Mouse (Mus musculus) thymus, adult 2 months (tissue): ENCODE measurements around the gene Map1b. TPM values are rescaled to one million over a fixed set of nuclear protein-coding genes. Genes with fewer than 3 reads are reported as not detected.

Source experiments
- DNase-seq: peaks from one replicate; pipeline ENCODE4 v3.0.0; 2021
- H3K27ac ChIP-seq: fragments of 200-500 bp; 2 replicates; pipeline ENCODE4 v1.5.1; 2012; ENCODE audit warnings: low read length, control low read depth; ENCODE audit not compliant: control insufficient read depth, insufficient read depth
- H3K27me3 ChIP-seq: fragments of 200-500 bp; 2 replicates; pipeline ENCODE4 v1.6.1; 2012; ENCODE audit warnings: mild to moderate bottlenecking, low read length, moderate library complexity, mixed read lengths; ENCODE audit not compliant: control insufficient read depth, insufficient read depth
- H3K36me3 ChIP-seq: fragments of 200-500 bp; 2 replicates; pipeline ENCODE4 v1.6.1; 2012; ENCODE audit warnings: mild to moderate bottlenecking, low read length, moderate library complexity; ENCODE audit not compliant: control insufficient read depth, insufficient read depth
- H3K4me1 ChIP-seq: fragments of 200-500 bp; replicated peaks from 2 replicates; pipeline ENCODE4 v1.6.1; 2012; ENCODE audit warnings: low read length; ENCODE audit not compliant: control insufficient read depth, insufficient read depth
- H3K4me3 ChIP-seq: fragments of 200-500 bp; 2 replicates; pipeline ENCODE4 v1.5.1; 2012; ENCODE audit warnings: mild to moderate bottlenecking, low read length, control low read depth, moderate library complexity; ENCODE audit not compliant: control insufficient read depth, insufficient read depth
- CTCF ChIP-seq: fragments of 200-500 bp; IDR thresholded peaks from 2 replicates; pipeline ENCODE4 v1.5.1; 2012; ENCODE audit warnings: mild to moderate bottlenecking, control low read depth, low read length, moderate library complexity, borderline replicate concordance; ENCODE audit not compliant: control insufficient read depth, poor library complexity, insufficient read depth; ENCODE audit errors: extremely low read depth
- POLR2A ChIP-seq: fragments of 200-500 bp; IDR thresholded peaks from 2 replicates; pipeline ENCODE4 v1.6.1; 2012; ENCODE audit warnings: mild to moderate bottlenecking, low read length, control low read depth, moderate library complexity; ENCODE audit not compliant: control insufficient read depth, poor library complexity, insufficient read depth; ENCODE audit errors: extremely low read depth
- WGBS: fragments of 180-500 bp; shearing (Covaris S2); methylation state at CpG from one replicate; pipeline ENCODE4 v1.1.7; 2018; 5-methylcytosine and 5-hydroxymethylcytosine counted together
- polyA plus RNA-seq: library from polyadenylated mRNA; depleted of rRNA; stranded (reverse); fragments of >200 nt; gene quantifications from 2 replicates; pipeline ENCODE4 v1.2.3, GENCODE M21; 2012

Gene Map1b
- polyA plus RNA-seq, 1 experiment = 0.92 TPM

DNA sequence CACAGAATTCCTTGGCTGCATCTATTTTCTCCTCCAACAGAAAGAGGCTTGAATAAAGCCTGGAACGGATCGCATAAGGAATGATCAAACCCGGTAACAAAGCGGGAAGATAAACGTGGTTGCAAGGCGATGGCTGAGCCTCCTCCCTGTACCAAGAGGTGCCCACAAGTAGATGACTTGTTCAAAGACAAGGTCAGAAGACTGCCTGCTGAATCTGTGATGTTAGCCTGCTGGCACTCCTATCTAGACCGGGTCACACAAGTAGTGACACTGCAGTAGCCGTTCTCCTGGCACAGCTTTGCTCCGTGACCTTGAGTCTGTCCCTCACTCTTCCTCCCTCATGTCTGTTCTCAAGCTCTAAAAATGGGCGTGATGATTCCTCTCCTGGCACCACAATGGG lies 2.4 kb downstream of the Map1b start:
- TF ChIP-seq CTCF (no peak), POLR2A (no peak)
- no peak for DNase-seq

DNA sequence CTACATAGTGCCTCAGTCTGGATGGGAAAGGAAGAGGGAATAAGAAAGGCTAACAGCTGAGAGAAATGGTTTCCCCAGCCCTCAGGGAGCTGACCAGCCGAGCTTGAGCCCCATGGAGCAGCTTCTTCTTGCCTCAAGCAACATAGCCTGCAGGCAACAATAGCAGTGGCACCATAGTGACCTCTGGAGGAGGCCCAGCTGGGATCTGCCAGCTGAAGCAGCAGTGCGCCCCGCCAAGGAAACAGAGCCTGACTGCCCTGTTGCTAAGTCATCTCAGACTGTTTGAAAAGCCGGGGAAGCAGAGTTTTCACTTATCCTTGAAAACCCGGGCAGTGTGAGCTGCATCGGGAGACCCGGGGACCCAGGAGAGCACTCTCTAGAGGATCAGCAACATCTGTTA lies 3.2 kb downstream of the Map1b start:
- no peak for DNase-seq
- 9% methylated on average over 7 of the region's 7 CpGs for WGBS

More for the DNA sequence above, 2.4 kb downstream of the Map1b start:
- Histone ChIP-seq H3K27ac (no peak overlapping the region), H3K4me1 (peaks cover 14% of the 10 kb centered on the region), H3K27me3 (peaks cover 21% of the 10 kb centered on the region), H3K4me3 (no peak overlapping the region), H3K36me3 (no peaks in the 10 kb centered on the region)
- 61% methylated on average over 10 of the region's 10 CpGs for WGBS

DNA sequence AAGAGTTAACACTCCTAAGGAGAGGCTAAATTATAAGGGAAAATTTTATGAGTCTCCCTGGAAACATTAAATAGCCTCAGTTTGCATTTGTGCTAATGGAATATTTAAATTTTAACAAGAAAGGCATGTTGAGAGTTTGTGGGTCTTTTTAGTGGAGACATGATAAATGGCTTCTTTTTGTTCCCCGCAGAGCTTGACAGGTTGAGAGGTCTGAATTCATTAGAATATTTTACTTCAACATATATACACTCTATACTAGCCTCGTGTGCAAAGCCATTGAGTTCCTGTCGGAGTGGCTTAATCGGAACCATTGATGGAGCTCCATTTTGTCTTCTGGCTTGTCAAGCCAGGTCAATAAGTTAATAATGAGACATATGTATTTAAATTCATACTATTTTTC lies 6.4 kb downstream of the Map1b start:
- H3K27ac ChIP-seq = no peak overlapping the region
- no peak for DNase-seq
- 95% methylated on average over 4 of the region's 4 CpGs for WGBS
- H3K4me1 ChIP-seq = 0 out of 2 replicates have a peak, but pooled peaks cover 1% of the 10 kb centered on the region
- H3K36me3 ChIP-seq = no peaks in the 10 kb centered on the region
- no peak for TF ChIP-seq CTCF
- no peak for TF ChIP-seq POLR2A
- no peak overlapping the region for H3K4me3 ChIP-seq
- peaks cover 13% of the 10 kb centered on the region for H3K27me3 ChIP-seq

More for the DNA sequence above, 3.2 kb downstream of the Map1b start:
- TF ChIP-seq CTCF (no peak), POLR2A (no peak)
- Histone ChIP-seq H3K4me1 (peaks cover 14% of the 10 kb centered on the region), H3K36me3 (no peaks in the 10 kb centered on the region), H3K4me3 (no peak overlapping the region), H3K27ac (no peak overlapping the region), H3K27me3 (peaks cover 21% of the 10 kb centered on the region)

DNA sequence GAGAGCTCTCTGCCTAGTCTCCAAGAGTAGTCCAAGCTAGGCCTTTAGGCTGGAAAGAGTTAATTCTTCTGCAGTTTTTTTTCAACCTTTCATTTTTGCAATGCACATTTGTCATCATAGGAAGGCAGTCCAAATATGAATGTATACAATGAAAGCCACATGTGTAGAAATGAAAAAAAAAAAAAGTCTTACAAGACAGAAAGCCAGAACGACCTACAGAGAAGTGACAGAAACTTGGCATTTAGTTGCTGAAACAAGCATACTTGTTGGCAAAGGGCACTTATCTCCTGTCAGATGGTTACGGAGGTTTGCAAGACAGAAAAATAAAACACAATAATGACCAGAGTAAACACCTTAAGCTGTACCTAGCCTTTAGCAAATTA lies 9.8 kb downstream of the Map1b start:
- Histone ChIP-seq H3K36me3 (no peaks in the 10 kb centered on the region), H3K27me3 (no peaks in the 10 kb centered on the region), H3K4me3 (no peak overlapping the region), H3K4me1 (peaks cover 10% of the 10 kb centered on the region), H3K27ac (no peak overlapping the region)
- no peak for DNase-seq
- 45% methylated on average over 2 of the region's 2 CpGs for WGBS
- TF ChIP-seq POLR2A (no peak), CTCF (no peak)

DNA sequence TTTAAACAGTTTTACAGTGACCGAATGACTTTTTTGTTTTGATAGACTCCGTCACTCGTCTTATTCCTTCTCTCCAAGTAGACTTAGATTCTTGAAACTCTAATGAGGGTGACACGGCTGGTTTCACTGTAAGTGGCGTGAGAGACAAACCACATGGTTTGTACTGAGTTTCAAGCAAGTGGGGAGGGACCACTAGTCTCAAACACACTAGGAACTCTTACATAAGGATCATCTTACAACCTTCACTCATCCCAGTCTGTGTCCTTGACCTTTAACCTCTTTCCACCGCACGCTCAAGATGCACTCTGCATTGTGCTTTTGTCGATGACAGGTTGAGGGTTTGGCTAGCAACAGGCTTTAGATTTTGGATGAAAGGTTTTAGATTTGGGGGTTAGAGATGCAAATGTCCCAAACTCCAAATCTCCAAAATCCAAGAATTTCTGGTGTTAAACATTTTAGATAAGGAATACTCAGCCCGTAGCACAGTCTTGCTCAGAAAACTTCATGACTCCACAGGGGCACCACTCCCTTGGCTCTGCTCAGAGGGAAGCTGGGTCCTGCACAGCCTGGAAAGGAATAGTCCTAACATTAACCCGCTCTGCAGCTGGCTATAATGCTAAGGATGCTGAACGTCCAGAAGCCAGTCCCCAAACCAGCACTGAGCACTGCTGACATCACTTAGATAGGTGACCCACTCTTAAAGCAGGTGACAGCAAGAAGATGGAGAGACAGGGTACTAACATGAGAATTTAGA lies 10.3 kb downstream of the Map1b start:
- peaks cover 10% of the 10 kb centered on the region for H3K4me1 ChIP-seq
- DNase-seq = no peak
- no peak overlapping the region for H3K27ac ChIP-seq
- no peak for TF ChIP-seq CTCF
- no peak for TF ChIP-seq POLR2A
- no peak overlapping the region for H3K4me3 ChIP-seq
- no peaks in the 10 kb centered on the region for H3K36me3 ChIP-seq
- 87% methylated on average over 11 of the region's 11 CpGs for WGBS
- H3K27me3 ChIP-seq = no peaks in the 10 kb centered on the region

DNA sequence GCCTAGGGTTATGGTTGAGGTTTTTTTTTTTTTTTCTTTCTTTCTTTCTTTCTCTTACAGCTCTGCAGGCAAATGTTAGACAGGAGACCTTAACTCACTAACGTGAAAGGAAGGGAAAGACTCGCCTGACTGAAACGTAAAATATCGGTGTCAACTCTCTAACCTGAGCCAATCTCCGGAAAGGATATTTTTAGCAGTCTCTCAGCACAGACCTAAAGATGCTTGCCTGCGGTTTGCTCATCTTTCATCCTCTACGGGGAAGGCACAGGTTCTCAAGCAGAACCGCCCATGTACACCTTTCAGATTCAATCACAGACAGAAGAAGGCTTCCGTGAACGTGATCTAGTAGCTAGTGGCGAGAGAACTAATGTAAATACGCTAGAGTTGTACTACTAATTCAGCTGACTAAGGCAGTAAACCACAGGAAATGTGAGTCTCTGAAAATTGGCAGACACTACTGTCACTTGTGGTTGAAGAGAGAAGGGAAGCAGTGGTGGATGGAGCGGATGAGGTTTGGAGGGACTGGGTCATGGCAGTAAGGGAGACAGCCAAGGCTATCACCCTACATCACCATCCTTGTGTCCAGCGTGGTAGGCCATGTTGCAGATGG lies 12.9 kb downstream of the Map1b start:
- DNase-seq = no peak
- 3% methylated on average over 14 of the region's 14 CpGs for WGBS
- H3K4me1 ChIP-seq = peaks cover 10% of the 10 kb centered on the region
- TF ChIP-seq CTCF (no peak), POLR2A (no peak)
- no peak overlapping the region for H3K27ac ChIP-seq
- H3K36me3 ChIP-seq = no peaks in the 10 kb centered on the region
- no peak overlapping the region for H3K4me3 ChIP-seq
- H3K27me3 ChIP-seq = no peaks in the 10 kb centered on the region
